Mouse (Mus musculus): Measurements from ENCODE around the gene Ctbp2.

GRCm38 (mm10) chr7:133089621-133090260 lies 34.4 kb downstream of the Ctbp2 start:
- TF ChIP-seq CTCF (IDR thresholded peaks at IDR 0.05) (no peak), EP300 (IDR thresholded peaks at IDR 0.05) (no peak)
